Mouse (Mus musculus) B cell, adult (primary cell): ENCODE data around the gene Col23a1. TPM values are rescaled to one million over a fixed set of nuclear protein-coding genes. Genes with fewer than 3 reads are reported as not detected.

Experiments used
- total RNA-seq: library from RNA; stranded (reverse); gene quantifications from 4 replicates; pipeline ENCODE4 v1.2.4, GENCODE M21; 2023; ENCODE audit not compliant: inconsistent age

Col23a1 gene
- 0.54 to 0.83 TPM (median 0.66 TPM) in 4 replicates for total RNA-seq

DNA sequence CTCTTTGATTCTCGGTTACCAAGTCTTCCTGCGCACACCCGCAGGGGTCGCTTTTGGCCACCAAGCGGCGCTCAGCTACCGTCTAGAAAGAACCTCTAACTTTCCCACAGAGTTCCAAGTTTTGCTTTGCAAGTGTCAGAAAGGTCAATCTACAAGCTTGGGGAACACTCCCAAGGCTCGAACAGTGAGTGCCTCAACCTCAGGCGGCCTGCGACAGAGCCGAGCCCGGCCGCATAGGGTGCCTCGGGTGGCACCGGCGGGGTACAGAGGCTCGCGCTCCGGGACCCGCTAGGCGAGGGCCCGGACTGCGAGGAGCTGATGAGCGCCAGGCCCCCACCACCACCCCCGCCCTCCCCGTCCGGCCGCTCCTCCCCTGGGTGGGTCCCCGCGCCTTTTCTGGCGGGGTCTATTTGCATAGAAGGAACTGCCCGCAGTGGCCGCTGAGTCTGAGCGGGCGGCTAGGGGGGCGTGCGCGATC lies at the start of gene Col23a1:
Gene Col23a1, plus strand, starts transcription at position 357 of the 478 bp plus-strand sequence.

GRCm38 (mm10) chr11:51261680-51262219 lies 28.0 kb upstream of the Col23a1 start, which contains the start of gene Clk4:
Gene Clk4, plus strand, starts transcription at chr11:51261730.

DNA sequence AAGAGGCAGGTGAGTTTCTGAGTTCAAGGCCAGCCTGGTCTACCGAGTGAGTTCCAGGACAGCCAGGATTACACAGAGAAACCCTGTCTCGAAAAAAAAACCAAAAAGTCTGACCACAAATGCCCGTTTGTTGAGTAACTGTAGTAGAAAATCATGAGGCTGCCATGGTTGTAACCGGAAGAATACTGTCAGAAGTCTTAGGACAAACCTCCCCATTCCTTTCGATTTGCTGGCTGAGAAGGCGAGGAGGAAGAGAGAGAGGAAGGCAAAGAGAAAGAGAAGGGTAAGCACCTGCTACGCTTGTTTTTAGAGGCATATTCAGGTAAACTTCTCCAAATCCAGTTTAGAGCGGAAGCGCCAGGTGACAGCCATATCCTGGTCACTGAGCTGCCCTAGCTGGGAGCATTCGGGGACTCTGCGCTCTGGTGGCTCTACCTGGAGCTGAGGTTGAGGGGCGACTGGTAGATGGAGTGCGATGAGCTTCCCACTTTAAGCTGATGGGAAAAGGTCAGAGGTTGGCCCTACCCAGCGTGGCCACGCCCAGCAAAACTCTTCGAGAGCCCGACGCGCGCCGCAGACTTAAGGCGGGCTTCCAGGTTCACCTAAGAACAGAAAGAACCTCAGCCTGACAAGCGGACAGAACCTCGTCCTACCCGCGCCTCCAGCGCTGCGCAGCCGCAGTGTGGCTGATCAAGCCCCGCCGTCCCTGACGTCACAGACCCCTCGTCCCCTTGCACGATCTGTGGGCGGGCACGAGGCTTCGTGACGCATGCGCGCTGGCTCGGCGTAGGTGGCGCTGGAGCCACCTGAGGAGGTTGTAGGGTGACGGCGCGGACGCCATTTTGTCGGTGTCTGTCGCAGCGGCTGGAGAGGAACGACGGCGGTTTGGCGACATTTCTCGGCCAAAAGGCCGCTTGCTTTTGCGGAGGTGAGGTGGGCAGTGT lies 27.1 kb upstream of the Col23a1 start, which contains the start of gene BC049762:
Gene BC049762, minus strand, starts transcription at position 705 of the 944 bp plus-strand sequence.

GRCm38 (mm10) chr11:51584431-51585248 lies 294.9 kb downstream of the Col23a1 start, which contains the start of gene Phykpl:
Gene Phykpl, plus strand, starts transcription at chr11:51584757.

GRCm38 (mm10) chr11:51606447-51607095 lies 316.9 kb downstream of the Col23a1 start, which contains the start of gene Hnrnpab:
Gene Hnrnpab, minus strand, starts transcription at chr11:51606847.

GRCm38 (mm10) chr11:51619409-51620060 lies 329.8 kb downstream of the Col23a1 start, which contains the start of gene Nhp2:
Gene Nhp2, plus strand, starts transcription at chr11:51619735.

Other genes starting within 250 kb of the Col23a1 start
- gene Olfr1375, start 241.8 kb upstream of the Col23a1 start, total RNA-seq = not detected in 4 replicates
- not detected in 4 replicates for gene Zfp354a, start 230.7 kb upstream of the Col23a1 start, total RNA-seq
- gene Gm12569, start 69.4 kb upstream of the Col23a1 start, total RNA-seq = not detected in 4 replicates
- 297 to 344 TPM (median 325 TPM) in 4 replicates for gene Clk4, start 28.2 kb upstream of the Col23a1 start, total RNA-seq
- gene BC049762, start 26.9 kb upstream of the Col23a1 start, total RNA-seq = not detected in 4 replicates